Mouse (Mus musculus): ENCODE measurements around the gene Reep6. TPM values are rescaled to one million over a fixed set of nuclear protein-coding genes. Genes with fewer than 3 reads are reported as not detected.
A peak's percentile ranks its signal among the peaks of the same experiment; 100 is the strongest.

The Reep6 gene
- polyA plus RNA-seq, 1 experiment from 2014 or later: 4.3 TPM

DNA sequence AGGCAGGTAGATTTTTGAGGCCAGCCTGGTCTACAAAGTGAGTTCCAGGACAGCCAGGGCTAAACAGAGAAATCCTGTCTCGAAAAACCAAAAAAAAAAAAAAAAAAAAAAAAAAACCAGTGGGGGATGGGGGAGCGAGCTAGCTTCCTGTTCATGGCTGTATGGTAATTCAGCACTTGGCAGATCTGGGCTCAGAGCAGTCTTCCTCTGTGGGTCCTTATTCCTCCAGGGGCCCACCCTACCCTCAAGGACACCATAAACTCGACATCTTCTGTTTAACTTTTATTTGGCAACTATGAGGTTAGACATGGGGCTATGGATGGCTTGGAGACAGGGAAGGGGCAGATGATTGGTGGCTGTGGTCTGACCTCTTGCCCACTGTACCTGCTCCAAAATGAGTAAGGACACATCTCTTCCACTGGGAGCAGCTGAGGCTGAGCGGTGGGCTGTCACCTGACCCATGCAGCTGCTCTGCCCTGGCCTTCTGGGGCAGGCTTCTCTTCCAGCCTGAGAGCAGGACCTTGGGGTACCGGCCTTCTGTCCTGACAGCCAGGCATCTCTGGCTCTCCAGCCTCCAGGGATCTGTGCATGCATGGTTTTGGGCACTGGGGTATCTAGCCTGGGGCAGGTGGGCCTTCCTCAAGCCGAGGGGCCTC is 8.6 kb upstream of the Reep6 start:
- H3K27ac ChIP-seq (replicated peaks): no peak overlapping the region
- H3K9me3 ChIP-seq (replicated peaks): no peaks in the 10 kb centered on the region
- H3K9ac ChIP-seq (replicated peaks): no peak overlapping the region
- no peak for ATAC-seq (ENCODE audit: low FRiP score)
- peaks cover 23% of the 10 kb centered on the region for H3K36me3 ChIP-seq
- peaks cover 2% of the 10 kb centered on the region; the same call in 1 of the 2 replicates for H3K27me3 ChIP-seq (replicated peaks)
- no peak overlapping the region for H3K4me3 ChIP-seq (replicated peaks)
- peaks cover 59% of the 10 kb centered on the region for H3K4me1 ChIP-seq
- WGBS: 78% methylated on average over 6 of the region's 6 CpGs
- H3K4me2 ChIP-seq: no peak overlapping the region; the same call in 1 of the 2 replicates

DNA sequence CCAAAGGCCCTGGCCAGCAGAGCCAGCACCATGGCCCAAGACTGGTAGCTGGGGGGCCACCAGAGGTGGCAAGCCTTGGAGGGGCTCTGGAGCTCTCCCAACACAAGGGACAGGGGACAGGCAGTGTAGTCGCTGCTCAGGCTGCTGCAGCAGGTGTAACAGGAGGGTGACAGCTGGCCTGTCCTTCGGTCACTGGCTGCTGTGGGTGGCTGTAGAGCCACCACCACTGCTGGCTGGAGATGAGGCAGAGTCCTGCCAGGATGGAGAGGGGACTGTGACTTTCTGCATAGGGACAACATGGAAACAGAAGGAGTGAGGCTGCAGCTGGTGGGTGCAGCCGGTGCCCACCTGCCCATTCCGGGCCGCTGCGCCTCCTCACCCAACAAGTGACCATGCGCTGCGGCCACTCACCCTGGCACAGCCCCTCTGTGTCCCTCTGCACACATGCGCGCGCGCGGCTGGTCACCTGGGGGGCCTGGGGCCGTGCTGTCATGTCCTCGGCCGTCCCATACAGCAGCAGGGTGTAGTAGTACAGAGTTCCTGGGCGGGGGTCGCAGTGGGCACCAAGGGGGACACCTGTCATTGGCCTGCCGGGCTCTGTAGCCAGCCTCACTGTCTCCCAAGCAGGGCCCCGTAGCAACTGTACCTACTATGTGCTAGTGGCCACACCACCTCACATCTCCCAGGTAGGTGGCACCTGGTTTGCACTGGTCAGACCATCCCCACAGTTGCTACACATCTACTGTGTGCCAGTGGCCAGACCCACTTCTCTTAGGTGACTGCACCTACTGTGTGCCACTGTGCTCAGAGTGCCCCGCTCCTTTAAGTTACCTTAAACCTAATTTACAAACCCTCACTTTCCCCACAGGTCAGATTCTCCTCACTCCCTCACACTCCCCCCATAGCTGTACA is 7.8 kb upstream of the Reep6 start:
- Histone ChIP-seq H3K4me1 (peaks cover 51% of the 10 kb centered on the region), H3K36me3 (peaks cover 15% of the 10 kb centered on the region), H3K9me3 (replicated peaks) (no peaks in the 10 kb centered on the region), H3K4me3 (replicated peaks) (peak overlapping the region; percentile 49; the same call in 1 of the 2 replicates), H3K27me3 (replicated peaks) (peaks cover 2% of the 10 kb centered on the region; the same call in 1 of the 2 replicates), H3K9ac (replicated peaks) (peak overlapping the region; percentile 53; the same call in 1 of the 2 replicates), H3K27ac (replicated peaks) (no peak overlapping the region), H3K4me2 (peak overlapping the region; percentile 84)
- no peak for ATAC-seq (ENCODE audit: low FRiP score)
- WGBS: 89% methylated on average over 21 of the region's 21 CpGs

- peak; percentile 11; the same call in 1 of the 2 replicates for ATAC-seq (ENCODE audit: low FRiP score)
- H3K36me3 ChIP-seq: peaks cover 7% of the 10 kb centered on the region
- H3K27ac ChIP-seq (replicated peaks): peak overlapping the region; percentile 23; the same call in 1 of the 2 replicates
- H3K9me3 ChIP-seq (replicated peaks): no peaks in the 10 kb centered on the region
- peaks cover 46% of the 10 kb centered on the region for H3K4me1 ChIP-seq
- 5% methylated on average over 28 of the region's 28 CpGs for WGBS
- H3K4me3 ChIP-seq (replicated peaks): peak overlapping the region; percentile 49
- peak overlapping the region; percentile 53 for H3K9ac ChIP-seq (replicated peaks)
- peaks cover 2% of the 10 kb centered on the region; the same call in 1 of the 2 replicates for H3K27me3 ChIP-seq (replicated peaks)
- H3K4me2 ChIP-seq: peak overlapping the region; percentile 84
Observed at GRCm38 (mm10) chr10:80322811-80323211, 6.9 kb upstream of the Reep6 start.

DNA sequence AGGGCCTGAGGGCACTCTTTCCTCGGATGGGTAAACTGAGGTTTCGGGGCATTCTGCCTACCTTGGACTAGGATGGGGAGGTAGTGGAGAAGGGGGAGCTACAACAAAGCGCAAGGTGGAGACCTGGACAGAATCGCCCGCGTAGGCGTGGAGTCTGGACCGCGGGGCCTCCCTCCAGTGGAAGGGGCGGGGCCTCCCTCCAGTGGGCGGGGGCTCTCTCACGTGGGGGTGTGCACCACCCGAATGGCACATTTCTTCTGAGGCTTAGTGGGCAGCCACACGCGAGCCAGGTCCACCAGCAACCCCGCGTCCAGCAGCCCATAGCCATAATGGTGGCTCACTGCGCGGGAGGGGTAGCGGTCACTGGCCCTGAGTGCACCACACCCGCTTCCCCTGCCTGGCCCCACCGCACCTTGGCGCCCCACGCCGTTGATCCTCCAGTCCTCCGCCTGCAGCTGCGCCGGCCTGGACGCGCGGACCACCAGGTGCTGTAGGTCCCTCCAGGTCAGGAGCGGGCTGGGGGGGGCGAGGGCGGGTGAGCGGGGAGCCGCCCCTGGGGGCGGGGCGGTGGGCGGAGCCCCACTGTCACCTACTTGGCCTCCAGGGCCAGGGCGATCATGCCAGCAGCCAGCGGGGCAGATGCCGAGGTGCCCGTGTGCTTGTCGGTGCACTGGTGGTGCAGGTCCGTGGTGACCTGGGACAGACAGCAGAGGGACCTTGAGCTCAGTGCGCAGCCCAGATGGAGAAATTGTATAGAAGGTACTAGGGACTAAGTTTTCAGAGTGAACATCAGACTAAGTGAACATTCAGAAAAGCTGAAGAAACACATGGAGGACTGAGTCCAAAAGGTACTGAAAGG is 6.3 kb upstream of the Reep6 start:
- H3K27me3 ChIP-seq (replicated peaks): peaks cover 2% of the 10 kb centered on the region; the same call in 1 of the 2 replicates
- peak overlapping the region; percentile 49 for H3K4me3 ChIP-seq (replicated peaks)
- peaks cover 43% of the 10 kb centered on the region for H3K4me1 ChIP-seq
- H3K36me3 ChIP-seq: peaks cover under 1% of the 10 kb centered on the region; the same call in 1 of the 2 replicates
- peak overlapping the region; percentile 53 for H3K9ac ChIP-seq (replicated peaks)
- peak overlapping the region; percentile 84 for H3K4me2 ChIP-seq
- peak overlapping the region; percentile 23; the same call in 1 of the 2 replicates for H3K27ac ChIP-seq (replicated peaks)
- no peaks in the 10 kb centered on the region for H3K9me3 ChIP-seq (replicated peaks)
- under 1% methylated on average over 41 of the region's 46 CpGs for WGBS
- ATAC-seq (ENCODE audit: low FRiP score): peak; percentile 39

GRCm38 (mm10) chr10:80324120-80325037 is 5.4 kb upstream of the Reep6 start:
- H3K4me3 ChIP-seq (replicated peaks): peak overlapping the region; percentile 49
- WGBS: 78% methylated on average over 17 of the region's 17 CpGs
- no peak for ATAC-seq (ENCODE audit: low FRiP score)

GRCm38 (mm10) chr10:80325045-80325444 is 4.7 kb upstream of the Reep6 start:
- Histone ChIP-seq H3K9ac (replicated peaks) (no peak overlapping the region), H3K4me1 (peaks cover 36% of the 10 kb centered on the region), H3K36me3 (no peaks in the 10 kb centered on the region), H3K4me2 (no peak overlapping the region), H3K27ac (replicated peaks) (no peak overlapping the region), H3K27me3 (replicated peaks) (peaks cover 2% of the 10 kb centered on the region; the same call in 1 of the 2 replicates), H3K4me3 (replicated peaks) (no peak overlapping the region), H3K9me3 (replicated peaks) (no peaks in the 10 kb centered on the region)
- ATAC-seq (ENCODE audit: low FRiP score): no peak
- WGBS: 81% methylated on average over 21 of the region's 21 CpGs

More at GRCm38 (mm10) chr10:80324120-80325037, 5.4 kb upstream of the Reep6 start:
- Histone ChIP-seq H3K4me1 (peaks cover 41% of the 10 kb centered on the region), H3K9me3 (replicated peaks) (no peaks in the 10 kb centered on the region), H3K36me3 (no peaks in the 10 kb centered on the region), H3K27ac (replicated peaks) (no peak overlapping the region), H3K27me3 (replicated peaks) (peaks cover 2% of the 10 kb centered on the region; the same call in 1 of the 2 replicates), H3K9ac (replicated peaks) (no peak overlapping the region), H3K4me2 (peak overlapping the region; percentile 84)

DNA sequence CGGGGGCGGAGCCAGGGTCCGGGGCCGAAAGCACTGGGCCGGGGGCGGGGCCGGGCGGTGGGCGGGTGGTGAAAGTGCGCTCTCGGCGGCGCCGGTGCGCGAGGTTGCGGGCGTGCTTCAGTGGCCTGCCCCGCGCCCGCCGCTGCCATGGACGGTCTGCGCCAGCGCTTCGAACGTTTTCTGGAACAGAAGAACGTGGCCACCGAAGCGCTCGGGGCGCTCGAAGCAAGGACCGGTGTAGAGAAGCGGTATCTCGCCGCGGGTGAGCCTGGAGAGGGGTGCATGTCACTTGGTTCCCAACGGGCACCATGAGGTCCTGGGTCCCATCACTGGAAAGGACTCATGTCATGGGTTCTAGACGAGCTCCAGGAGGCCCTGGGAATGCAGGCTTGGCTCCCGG is 331 bp downstream of the Reep6 start:
- Histone ChIP-seq H3K4me2 (peak overlapping the region; percentile 96), H3K4me1 (peaks cover 17% of the 10 kb centered on the region)
- 2% methylated on average over 38 of the region's 41 CpGs for WGBS

GRCm38 (mm10) chr10:80330888-80331287 is 1.1 kb downstream of the Reep6 start:
- 74% methylated on average over 2 of the region's 2 CpGs for WGBS
- H3K9me3 ChIP-seq (replicated peaks): no peaks in the 10 kb centered on the region

More for the DNA sequence above, 331 bp downstream of the Reep6 start:
- no peak; the same call in 1 of the 2 replicates for ATAC-seq (ENCODE audit: low FRiP score)
- Histone ChIP-seq H3K9me3 (replicated peaks) (no peaks in the 10 kb centered on the region), H3K27me3 (replicated peaks) (peaks cover 16% of the 10 kb centered on the region; the same call in 1 of the 2 replicates), H3K36me3 (no peaks in the 10 kb centered on the region), H3K4me3 (replicated peaks) (peak overlapping the region; percentile 53), H3K9ac (replicated peaks) (peak overlapping the region; percentile 54), H3K27ac (replicated peaks) (no peak overlapping the region)

GRCm38 (mm10) chr10:80331636-80332524 is 2.1 kb downstream of the Reep6 start:
- H3K4me3 ChIP-seq (replicated peaks): no peak overlapping the region
- no peak for ATAC-seq (ENCODE audit: low FRiP score)
- no peak overlapping the region for H3K27ac ChIP-seq (replicated peaks)

More at GRCm38 (mm10) chr10:80330888-80331287, 1.1 kb downstream of the Reep6 start:
- peak overlapping the region; percentile 53 for H3K4me3 ChIP-seq (replicated peaks)
- H3K27ac ChIP-seq (replicated peaks): no peak overlapping the region
- no peak for ATAC-seq (ENCODE audit: low FRiP score)
- H3K4me1 ChIP-seq: peaks cover 17% of the 10 kb centered on the region
- H3K4me2 ChIP-seq: peak overlapping the region; percentile 96
- H3K9ac ChIP-seq (replicated peaks): no peak overlapping the region; the same call in 1 of the 2 replicates
- H3K36me3 ChIP-seq: no peaks in the 10 kb centered on the region; the same call in 1 of the 2 replicates
- H3K27me3 ChIP-seq (replicated peaks): peaks cover 16% of the 10 kb centered on the region; the same call in 1 of the 2 replicates

More at GRCm38 (mm10) chr10:80331636-80332524, 2.1 kb downstream of the Reep6 start:
- Histone ChIP-seq H3K4me2 (no peak overlapping the region), H3K36me3 (no peaks in the 10 kb centered on the region; the same call in 1 of the 2 replicates), H3K9ac (replicated peaks) (no peak overlapping the region), H3K4me1 (peaks cover 17% of the 10 kb centered on the region), H3K9me3 (replicated peaks) (no peaks in the 10 kb centered on the region), H3K27me3 (replicated peaks) (peaks cover 16% of the 10 kb centered on the region; the same call in 1 of the 2 replicates)
- 73% methylated on average over 10 of the region's 10 CpGs for whole genome bisulfite sequencing

All from neural tube, embryonic 15.5 days (tissue).